Mouse (Mus musculus) skeletal muscle tissue, adult 2 months (tissue): ENCODE measurements around the gene Nomo1.

Source experiments
- DNase-seq: peaks from one replicate; pipeline ENCODE4 v3.0.0-alpha.2; 2012; ENCODE audit warnings: low read depth, low spot score

Gene Nomo1

GRCm38 (mm10) chr7:46045882-46046281, 12.4 kb downstream of the Nomo1 start:
- no peak for DNase-seq

DNA sequence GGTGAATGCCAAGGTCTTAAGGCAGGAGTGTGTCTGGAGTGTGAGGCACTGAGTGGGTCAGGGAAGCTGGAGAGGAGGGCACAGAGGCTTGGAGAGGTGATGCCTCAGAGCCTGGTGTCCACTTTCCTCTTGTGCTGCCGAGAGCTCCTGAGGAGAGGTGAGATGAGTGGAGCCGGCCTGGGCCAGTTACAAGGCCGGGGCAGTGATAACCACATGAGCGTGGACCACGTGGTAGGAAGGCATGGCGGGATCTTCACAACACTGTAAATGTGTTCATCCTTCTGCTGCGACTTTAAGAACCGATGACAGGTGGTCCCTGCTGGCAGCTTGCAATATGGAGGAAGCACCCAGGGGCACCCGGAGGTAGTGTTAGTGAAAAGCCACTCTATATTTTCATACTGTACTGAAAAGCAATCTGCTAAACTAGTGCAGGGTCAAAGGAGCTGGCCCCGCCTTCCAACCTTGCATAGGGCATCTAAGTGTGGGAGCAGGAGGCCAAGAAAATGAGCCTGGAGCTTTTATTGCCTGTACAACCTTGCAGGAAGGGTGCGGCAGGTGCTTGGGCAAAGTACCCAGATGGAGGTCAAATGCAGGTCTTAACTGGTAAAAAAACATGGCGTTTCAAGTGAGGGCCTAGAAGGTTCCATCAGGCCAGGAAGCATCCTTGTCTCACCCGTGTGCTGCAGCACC, 14.5 kb downstream of the Nomo1 start:
- no peak for DNase-seq

GRCm38 (mm10) chr7:46049981-46050380, 16.5 kb downstream of the Nomo1 start:
- DNase-seq: no peak

DNA sequence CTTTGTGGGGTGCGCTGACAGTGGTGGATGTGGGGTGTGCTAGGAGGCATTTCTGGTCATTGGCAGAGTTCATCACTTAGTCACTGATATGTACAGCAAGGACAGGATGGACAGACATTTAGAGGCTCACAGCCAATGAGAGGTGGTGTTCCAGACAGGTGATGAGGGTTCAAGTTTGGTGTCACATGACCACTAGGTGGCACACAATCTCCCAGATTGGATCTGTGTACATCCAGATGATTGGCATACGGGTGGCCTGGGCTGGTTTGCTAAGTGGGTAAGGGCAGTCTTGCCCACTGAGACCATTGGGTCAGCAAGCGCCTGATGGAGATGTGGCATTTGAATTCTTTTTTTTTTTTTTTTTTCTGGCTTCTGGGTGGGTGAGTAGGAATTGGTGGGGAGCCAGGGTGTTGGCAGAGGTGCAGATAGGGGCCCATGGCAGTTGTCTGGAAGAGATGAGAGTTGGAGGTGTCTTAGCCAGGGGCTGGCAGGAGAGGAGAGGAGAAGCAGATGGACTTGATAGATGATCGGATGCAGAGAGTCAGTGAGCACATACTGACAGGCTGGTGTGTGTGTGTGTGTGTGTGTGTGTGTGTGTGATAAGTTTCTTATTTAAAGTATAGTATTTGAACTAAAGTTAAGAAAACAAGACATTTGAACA, 18.8 kb downstream of the Nomo1 start:
- DNase-seq: peak; percentile 17

GRCm38 (mm10) chr7:46053566-46053965, 20.1 kb downstream of the Nomo1 start:
- DNase-seq: no peak

DNA sequence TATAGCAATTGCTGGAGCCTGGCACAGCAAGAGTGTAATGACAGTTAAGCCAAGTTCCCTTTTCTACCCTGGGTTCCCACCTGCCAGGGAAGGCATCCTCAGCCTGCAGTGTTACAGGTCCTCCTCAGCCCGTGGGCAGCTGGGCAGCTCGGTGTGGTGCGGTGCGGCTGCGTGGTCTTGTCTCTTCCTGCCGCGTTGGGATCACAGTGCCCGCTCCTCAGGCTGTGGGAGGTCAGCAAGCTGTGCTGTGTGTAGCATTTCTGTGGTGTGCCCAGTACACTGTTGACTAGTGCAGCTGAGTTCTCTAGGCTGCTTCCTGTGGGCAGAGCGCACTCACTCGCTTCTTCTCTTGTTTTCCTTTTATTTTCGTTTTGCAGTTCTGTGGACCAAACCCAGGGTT, 25.4 kb downstream of the Nomo1 start:
- DNase-seq: no peak

- no peak for DNase-seq
These were observed 27.2 kb downstream of the Nomo1 start for GRCm38 (mm10) chr7:46060688-46061087.

GRCm38 (mm10) chr7:46061614-46062013, 28.1 kb downstream of the Nomo1 start:
- no peak for DNase-seq

DNA sequence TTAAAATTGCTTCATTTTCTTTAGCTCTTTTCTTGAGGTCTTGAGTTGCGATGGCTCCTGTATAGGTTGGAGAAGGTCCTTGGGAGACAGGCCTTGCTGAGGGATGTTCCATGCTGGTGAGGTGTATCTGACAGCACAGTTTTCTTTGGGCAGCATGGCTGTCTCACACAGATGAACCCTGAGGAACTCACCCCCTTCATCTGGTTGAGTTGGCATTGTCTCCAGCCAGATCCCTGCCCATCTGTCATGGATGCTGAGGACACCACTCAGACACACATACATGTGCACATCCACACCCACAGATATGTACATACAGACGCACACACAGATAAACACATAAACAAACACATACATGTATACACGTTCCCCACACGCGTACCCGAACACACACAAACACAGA, 29.8 kb downstream of the Nomo1 start:
- DNase-seq: no peak

GRCm38 (mm10) chr7:46068831-46069230, 35.3 kb downstream of the Nomo1 start:
- peak; percentile 67 for DNase-seq

DNA sequence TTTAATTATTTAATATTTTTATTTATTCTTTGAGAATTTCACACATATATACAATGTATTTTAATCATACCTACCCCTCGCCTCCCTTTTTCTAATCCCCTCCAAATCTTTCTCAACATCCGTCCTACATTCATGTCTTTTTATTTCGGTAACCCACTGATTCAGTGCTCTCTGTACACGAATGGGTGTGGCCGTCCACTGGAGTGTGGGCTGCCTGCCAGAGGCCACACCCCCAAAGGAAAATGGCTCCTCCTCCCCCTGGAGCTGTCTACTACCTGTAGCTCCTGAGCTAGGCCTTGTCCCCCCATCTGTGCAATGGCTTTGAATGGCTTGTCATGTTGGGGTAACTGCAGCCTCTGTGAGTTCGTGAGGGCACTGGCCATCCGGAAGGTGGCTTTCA, 43.3 kb downstream of the Nomo1 start:
- no peak for DNase-seq

DNA sequence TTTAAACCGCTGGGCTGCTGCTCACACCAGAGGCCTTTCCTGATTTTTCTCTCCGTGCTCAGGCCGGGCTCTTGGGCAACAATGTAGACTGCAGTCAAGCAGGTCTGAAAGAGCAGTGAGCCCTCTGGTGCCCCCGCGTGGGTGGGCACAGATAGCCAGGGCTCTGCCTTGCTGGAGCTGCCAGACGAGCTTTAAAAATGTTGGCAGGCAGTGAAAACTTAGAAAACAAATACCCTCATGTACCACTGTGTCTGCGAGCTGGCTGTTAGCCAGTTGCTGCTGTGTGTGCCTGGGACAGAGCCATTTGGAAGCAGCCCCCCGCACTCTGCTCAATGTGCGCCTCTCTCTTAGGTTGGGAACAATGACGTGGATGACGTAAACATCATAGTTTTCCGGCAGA, 44.2 kb downstream of the Nomo1 start:
- DNase-seq: no peak

DNA sequence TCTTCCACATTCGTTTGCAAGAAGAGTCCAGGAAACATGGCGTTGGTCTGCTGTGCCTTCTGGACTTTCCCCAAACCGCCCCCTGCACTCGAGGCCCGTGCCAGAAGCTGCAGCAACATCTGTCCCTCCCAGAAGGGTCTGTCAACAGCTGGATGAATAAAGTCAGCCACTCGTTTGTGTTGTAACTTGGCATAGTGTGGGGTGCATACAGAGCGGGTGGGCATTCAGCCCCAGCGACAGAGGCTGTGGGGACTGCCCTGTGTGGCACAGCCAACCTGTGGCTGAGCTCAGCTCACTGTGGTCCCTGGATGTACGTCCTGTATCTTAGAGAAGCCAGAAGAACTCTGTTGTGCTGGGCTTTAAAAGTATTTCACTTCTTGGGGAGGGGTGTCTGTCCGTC, 50.5 kb downstream of the Nomo1 start:
- no peak for DNase-seq

- DNase-seq: no peak
These were observed 51.5 kb downstream of the Nomo1 start for GRCm38 (mm10) chr7:46084839-46085513.

DNA sequence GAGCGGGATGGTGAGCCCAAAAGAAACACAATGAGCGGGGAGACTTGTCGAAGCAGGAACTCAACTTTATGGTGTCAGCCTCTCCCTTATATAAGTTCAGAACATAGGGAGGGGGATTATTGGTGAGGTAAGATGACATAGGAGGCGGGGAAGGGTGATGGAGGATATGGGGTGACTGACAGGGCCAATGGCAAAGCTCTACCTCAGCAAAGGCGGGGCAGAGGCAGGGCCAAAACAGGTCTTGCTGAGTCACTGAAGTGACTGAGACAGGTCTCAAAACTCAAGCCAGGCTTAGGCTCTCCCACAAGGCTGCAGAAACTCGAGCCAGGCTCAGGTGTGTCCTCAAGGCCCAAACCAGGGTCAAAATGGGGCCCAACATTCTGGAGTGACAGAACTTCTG, 52.9 kb downstream of the Nomo1 start:
- no peak for DNase-seq

- no peak for DNase-seq
These were observed 54.7 kb downstream of the Nomo1 start for GRCm38 (mm10) chr7:46088241-46088640.

GRCm38 (mm10) chr7:46092803-46093202, 59.3 kb downstream of the Nomo1 start:
- DNase-seq: no peak

DNA sequence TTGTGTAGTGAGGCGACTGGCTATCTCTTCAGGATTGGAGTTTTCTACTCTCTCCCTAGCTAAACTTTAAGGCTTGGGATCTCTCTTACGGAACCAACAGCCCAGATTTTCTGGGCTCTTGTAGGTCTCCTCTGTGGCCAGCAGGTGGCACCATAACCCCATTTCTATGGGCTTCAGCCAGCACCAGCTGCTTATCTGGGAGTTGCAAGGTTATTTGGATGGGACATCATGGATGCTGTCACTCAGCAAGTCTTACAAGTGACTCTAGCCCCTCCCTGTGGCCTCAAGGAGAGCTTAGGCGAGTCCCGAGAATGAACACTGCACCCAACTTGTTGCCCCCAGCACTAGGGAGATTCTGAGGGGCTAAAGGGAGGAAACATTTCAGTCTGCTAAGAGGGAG, 62.6 kb downstream of the Nomo1 start:
- DNase-seq: peak; percentile 89

DNA sequence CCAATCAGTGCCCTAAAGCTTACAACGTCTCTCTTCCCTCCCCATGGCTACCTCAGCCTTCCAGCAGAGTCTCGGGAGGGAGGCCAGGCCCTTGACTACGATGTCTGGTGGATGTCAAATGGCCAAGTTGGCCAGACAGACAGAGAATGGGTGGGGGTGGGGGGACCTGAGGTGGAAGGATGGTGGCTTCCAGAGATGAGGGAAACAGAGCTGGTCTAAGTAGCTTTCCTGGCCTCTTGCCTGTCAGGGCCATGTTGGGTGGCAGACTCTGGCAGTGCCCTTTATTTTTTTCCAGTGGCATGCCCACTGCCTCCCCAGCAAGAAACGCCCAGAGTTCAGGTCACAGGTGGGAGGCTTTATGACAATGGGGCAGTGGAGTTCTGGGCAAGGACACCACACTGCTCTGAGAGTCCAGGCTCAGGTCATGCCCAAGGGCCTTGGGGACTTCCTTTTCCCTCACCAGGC, 63.9 kb downstream of the Nomo1 start:
- peak; percentile 89 for DNase-seq

DNA sequence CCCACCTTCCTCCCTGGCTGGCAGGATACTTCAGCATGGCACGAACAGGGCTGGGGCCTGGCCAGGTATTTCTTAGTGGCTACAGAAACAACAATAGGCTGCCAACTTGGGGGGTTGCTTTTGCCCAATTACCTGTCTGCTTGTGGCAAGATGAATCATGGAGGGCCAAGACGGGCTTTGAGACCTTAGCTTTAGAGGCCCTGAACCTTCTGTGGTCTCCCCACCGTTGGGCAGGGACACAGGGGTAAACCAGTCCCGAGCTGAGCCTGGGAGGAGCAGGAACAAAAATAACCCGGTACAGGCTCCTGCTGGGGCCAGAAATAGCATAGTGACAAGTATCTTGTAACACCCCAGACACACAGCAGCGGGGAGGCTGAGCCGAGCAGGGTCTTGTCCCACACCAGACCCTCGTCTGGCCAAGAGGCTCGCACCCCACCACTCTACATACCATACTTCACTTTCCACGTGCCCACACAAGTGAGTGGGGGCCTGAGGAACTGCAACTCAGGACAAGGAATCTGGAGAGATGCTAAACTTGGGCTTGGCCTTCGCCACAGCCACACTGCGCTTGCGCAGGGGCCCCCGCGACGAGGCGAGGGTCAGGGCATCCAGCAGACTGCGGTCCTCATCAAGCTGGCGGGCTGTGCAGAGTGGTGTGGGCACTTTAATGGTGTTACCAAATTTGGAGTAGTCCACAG, 64.9 kb downstream of the Nomo1 start:
- DNase-seq: peak; percentile 88

GRCm38 (mm10) chr7:46098919-46099286, 65.4 kb downstream of the Nomo1 start:
- no peak for DNase-seq

DNA sequence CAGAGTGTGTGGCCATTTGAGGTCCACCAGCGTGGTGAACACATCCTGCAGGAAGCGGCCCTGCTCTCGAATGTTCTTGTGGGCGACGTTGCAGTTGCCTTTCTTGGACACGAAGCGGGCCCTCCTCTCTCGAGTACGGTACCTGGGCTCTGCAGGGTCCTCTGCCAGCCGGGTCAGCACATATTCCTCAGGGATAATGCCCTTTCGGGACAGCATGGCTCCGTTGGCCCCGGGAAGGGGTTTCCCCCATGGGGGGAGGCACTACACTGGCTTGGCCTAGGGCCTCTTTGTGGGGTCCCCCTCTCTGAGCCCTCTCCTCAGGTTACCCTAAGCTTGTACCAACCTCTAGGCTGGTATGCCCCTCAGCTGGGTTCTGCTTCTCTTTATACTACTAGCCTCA, 66.2 kb downstream of the Nomo1 start:
- no peak for DNase-seq
